Mouse (Mus musculus) small intestine, adult 2 months (tissue): ENCODE measurements around the gene Tshr.

Experiments used
- CTCF ChIP-seq: fragments of 200-500 bp; IDR thresholded peaks from 2 replicates; pipeline ENCODE4 v1.5.1; 2012; ENCODE audit warnings: low read depth, mild to moderate bottlenecking, control low read depth, inconsistent platforms, low read length, moderate library complexity, mixed read lengths; ENCODE audit not compliant: insufficient replicate concordance, insufficient read length; ENCODE audit errors: extremely low read depth
- POLR2A ChIP-seq: fragments of 200-500 bp; IDR thresholded peaks from 2 replicates; pipeline ENCODE4 v1.6.1; 2012; ENCODE audit warnings: low read depth, mild to moderate bottlenecking, control low read depth, inconsistent platforms, low read length, moderate library complexity

- TF ChIP-seq CTCF (no peak), POLR2A (no peak)
These were observed 187.3 kb downstream of the Tshr start for GRCm38 (mm10) chr12:91571708-91572107.
